Mouse (Mus musculus) kidney, embryonic 16.5 days (tissue): ENCODE measurements around the gene Kcnk6. TPM values are rescaled to one million over a fixed set of nuclear protein-coding genes. Genes with fewer than 3 reads are reported as not detected.
"Not testable (repeated sequence)": the region's sequence is repeated elsewhere in the genome, so short reads cannot be mapped to it uniquely, and the experiment has no call there.

Experiments
- ATAC-seq: fragments of 200-750 bp; cut with Nextera tagmentation; 2 replicates; pipeline ENCODE4 v1.8.0; 2017; ENCODE audit warnings: moderate TSS enrichment; ENCODE audit not compliant: low FRiP score, low TSS enrichment
- H3K27ac ChIP-seq: fragments of 300-500 bp; sonication (generic); 2 replicates; pipeline ENCODE4 v1.5.1; 2014; ENCODE audit warnings: low read length
- H3K27me3 ChIP-seq: fragments of 300-500 bp; sonication (generic); 2 replicates; pipeline ENCODE4 v1.6.1; 2014; ENCODE audit warnings: low read length, control low read depth, mixed read lengths; ENCODE audit not compliant: insufficient read depth
- H3K36me3 ChIP-seq: fragments of 300-500 bp; sonication (generic); 2 replicates; pipeline ENCODE4 v1.6.1; 2014; ENCODE audit warnings: low read length, control low read depth, mixed read lengths; ENCODE audit not compliant: insufficient read depth
- H3K4me1 ChIP-seq: fragments of 300-500 bp; sonication (generic); 2 replicates; pipeline ENCODE4 v1.6.1; 2014; ENCODE audit warnings: low read length, control low read depth, mixed read lengths; ENCODE audit not compliant: insufficient read depth
- H3K4me2 ChIP-seq: fragments of 300-500 bp; sonication (generic); replicated peaks from 2 replicates; pipeline ENCODE4 v1.6.1; 2014; ENCODE audit warnings: low read depth, low read length
- H3K4me3 ChIP-seq: fragments of 300-500 bp; sonication (generic); 2 replicates; pipeline ENCODE4 v1.5.1; 2014; ENCODE audit warnings: mild to moderate bottlenecking, low read length
- H3K9ac ChIP-seq: fragments of 300-500 bp; sonication (generic); replicated peaks from 2 replicates; pipeline ENCODE4 v1.6.1; 2014; ENCODE audit warnings: low read length
- H3K9me3 ChIP-seq: fragments of 300-500 bp; sonication (generic); 2 replicates; pipeline ENCODE4 v1.6.1; 2016; ENCODE audit warnings: low read length, control low read depth
- WGBS: fragments of 180-500 bp; shearing (Covaris S2); extraction: QIAGEN DNeasy Blood & Tissue Kit; methylation state at CpG from one replicate; pipeline ENCODE4 v1.1.7; 2014; 5-methylcytosine and 5-hydroxymethylcytosine counted together
- polyA plus RNA-seq: library from polyadenylated mRNA; unstranded; fragments of >200 nt; fragmentation: Nextera tagmentation; extraction: Ambion mirVana; gene quantifications from 2 replicates; pipeline ENCODE4 v1.2.1, GENCODE M21; 2015

The Kcnk6 gene
- polyA plus RNA-seq, 1 experiment from 2014 or later = 1.7 TPM

GRCm38 (mm10) chr7:29212775-29213560 lies 19.3 kb downstream of the Kcnk6 start:
- not testable (repeated sequence) for H3K27me3 ChIP-seq, H3K36me3 ChIP-seq, H3K9ac ChIP-seq, H3K27ac ChIP-seq
- H3K4me2 ChIP-seq = peak overlapping the region; percentile 36
- peaks cover 23% of the 10 kb centered on the region for H3K9me3 ChIP-seq
- ATAC-seq = peak; percentile 5; the same call in 1 of the 2 replicates
- peaks cover 14% of the 10 kb centered on the region; the same call in 1 of the 2 replicates for H3K4me1 ChIP-seq
- peak overlapping the region; percentile 11; the same call in 1 of the 2 replicates for H3K4me3 ChIP-seq
- 13% methylated on average over 40 of the region's 40 CpGs for WGBS

DNA sequence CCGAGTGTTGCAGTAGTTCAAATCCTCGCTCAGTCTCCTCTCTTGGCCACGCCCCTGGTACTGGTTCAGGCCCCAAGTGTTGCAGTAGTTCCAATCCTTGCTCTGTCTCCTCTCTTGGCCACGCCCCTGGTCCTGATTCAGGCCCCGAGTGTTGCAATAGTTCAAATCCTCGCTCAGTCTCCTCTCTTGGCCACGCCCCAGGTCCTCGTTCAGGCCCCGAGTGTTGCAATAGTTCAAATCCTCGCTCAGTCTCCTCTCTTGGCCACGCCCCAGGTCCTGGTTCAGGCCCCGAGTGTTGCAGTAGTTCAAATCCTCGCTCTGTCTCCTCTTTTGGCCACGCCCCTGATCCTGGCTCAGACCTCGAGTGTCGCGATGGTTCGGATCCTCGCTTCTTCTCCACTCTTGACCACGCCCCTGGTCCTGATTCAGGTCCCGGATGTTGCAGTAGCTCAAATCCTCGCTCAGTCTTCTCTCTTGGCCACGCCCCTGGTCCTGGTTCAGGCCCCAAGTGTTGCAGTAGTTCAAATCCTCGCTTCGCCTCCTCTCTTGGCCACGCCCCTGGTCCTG lies 20.0 kb downstream of the Kcnk6 start:
- ATAC-seq = no peak
- Histone ChIP-seq H3K9ac (peak overlapping the region; percentile 60; the same call in 1 of the 2 replicates), H3K4me1 (peaks cover 14% of the 10 kb centered on the region; the same call in 1 of the 2 replicates), H3K27me3 (no peaks in the 10 kb centered on the region), H3K4me3 (peak overlapping the region; percentile 51), H3K27ac (peak overlapping the region; percentile 90; the same call in 1 of the 2 replicates), H3K4me2 (peak overlapping the region; percentile 62), H3K9me3 (peaks cover 19% of the 10 kb centered on the region), H3K36me3 (no peaks in the 10 kb centered on the region)
- WGBS = 18% methylated on average over 26 of the region's 26 CpGs

- H3K27me3 ChIP-seq = no peaks in the 10 kb centered on the region
- peak; percentile 77 for ATAC-seq
- WGBS = 5% methylated on average over 34 of the region's 34 CpGs
- peak overlapping the region; percentile 51 for H3K4me3 ChIP-seq
- peaks cover 15% of the 10 kb centered on the region for H3K9me3 ChIP-seq
- H3K4me2 ChIP-seq = peak overlapping the region; percentile 62
- no peaks in the 10 kb centered on the region for H3K36me3 ChIP-seq
- peak overlapping the region; percentile 60 for H3K9ac ChIP-seq
- H3K4me1 ChIP-seq = peaks cover 14% of the 10 kb centered on the region; the same call in 1 of the 2 replicates
- H3K27ac ChIP-seq = peak overlapping the region; percentile 90
Observed at GRCm38 (mm10) chr7:29211415-29212198, 20.7 kb downstream of the Kcnk6 start.

DNA sequence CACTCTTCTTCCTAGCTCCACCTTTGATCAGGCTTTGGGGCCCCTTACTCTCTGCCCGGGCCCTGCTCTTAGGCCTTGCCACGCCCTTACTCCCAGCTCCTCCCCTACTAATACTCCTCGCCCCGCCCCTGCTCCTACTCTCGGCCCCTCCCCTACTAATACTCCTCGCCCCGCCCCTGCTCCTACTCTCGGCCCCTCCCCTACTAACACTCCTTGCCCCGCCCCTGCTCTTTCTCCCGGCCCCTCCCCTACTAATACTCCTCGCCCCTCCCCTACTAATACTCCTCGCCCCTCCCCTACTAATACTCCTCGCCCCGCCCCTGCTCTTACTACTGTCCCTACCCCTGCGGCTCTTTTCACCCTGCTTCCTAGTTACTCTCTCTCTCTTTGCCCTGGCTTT lies 21.3 kb downstream of the Kcnk6 start:
- Histone ChIP-seq H3K27ac (peak overlapping the region; percentile 90), H3K9ac (0 out of 2 replicates have a peak overlapping the region, but pooled peaks have one; percentile 60), H3K4me3 (peak overlapping the region; percentile 51), H3K4me2 (peak overlapping the region; percentile 62), H3K4me1 (peaks cover 14% of the 10 kb centered on the region; the same call in 1 of the 2 replicates)
- H3K27me3 ChIP-seq, H3K9me3 ChIP-seq, H3K36me3 ChIP-seq: not testable (repeated sequence)
- 23% methylated on average over 13 of the region's 15 CpGs for WGBS
- ATAC-seq = peak; percentile 32; the same call in 1 of the 2 replicates

GRCm38 (mm10) chr7:29202577-29202976 lies 29.7 kb downstream of the Kcnk6 start:
- Histone ChIP-seq H3K4me2 (no peak overlapping the region), H3K36me3 (no peaks in the 10 kb centered on the region), H3K27me3 (no peaks in the 10 kb centered on the region), H3K9ac (no peak overlapping the region), H3K27ac (no peak overlapping the region), H3K4me1 (no peaks in the 10 kb centered on the region), H3K9me3 (no peaks in the 10 kb centered on the region), H3K4me3 (no peak overlapping the region)
- 85% methylated on average over 6 of the region's 6 CpGs for WGBS
- no peak for ATAC-seq

DNA sequence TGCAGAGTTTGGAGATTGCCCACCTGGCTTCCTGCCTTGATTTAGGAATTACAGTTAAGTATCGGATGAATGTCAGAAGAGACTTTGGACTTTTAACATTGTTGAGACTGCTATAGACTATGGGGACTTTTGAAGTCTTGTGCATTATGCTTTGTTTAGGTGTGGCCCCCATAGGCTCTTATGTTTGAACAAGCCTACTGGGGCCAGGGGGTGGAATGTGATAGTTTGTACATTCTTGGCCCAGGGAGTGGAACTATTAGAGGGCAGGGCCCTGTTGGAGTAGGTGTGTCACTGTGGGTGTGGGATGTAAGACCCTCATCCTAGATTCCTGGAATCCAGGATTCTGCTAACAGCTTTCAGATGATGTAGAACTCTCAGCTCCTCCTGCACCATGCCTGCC lies 38.1 kb downstream of the Kcnk6 start:
- not testable (repeated sequence) for H3K4me1 ChIP-seq, H3K9ac ChIP-seq

DNA sequence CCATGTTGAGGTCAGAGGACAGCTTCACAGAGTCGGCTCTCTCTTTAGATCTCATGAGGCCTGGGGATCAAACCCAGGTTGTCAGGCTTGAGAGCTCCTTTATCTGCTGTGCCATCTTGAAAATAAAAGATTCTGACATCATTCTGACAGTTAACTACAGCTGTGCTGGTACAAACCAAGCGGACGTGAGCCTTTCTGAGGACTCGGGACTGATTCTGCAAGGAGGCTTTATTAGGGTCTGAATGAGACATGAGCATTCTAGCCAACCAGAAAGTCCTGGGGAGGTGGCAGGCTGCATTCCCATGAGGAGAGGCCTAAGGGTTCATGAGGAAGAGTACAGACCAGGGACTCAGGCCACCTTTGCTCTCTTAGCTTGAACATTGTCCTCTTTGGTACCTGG lies 51.0 kb downstream of the Kcnk6 start:
- H3K36me3 ChIP-seq, H3K9ac ChIP-seq, H3K4me2 ChIP-seq, H3K27ac ChIP-seq, H3K27me3 ChIP-seq, H3K9me3 ChIP-seq, H3K4me3 ChIP-seq, ATAC-seq: not testable (repeated sequence)
- H3K4me1 ChIP-seq = peaks cover 14% of the 10 kb centered on the region
- 79% methylated on average over 4 of the region's 4 CpGs for WGBS

More for the DNA sequence above, 38.1 kb downstream of the Kcnk6 start:
- not testable (repeated sequence) for H3K36me3 ChIP-seq, H3K9me3 ChIP-seq, H3K4me3 ChIP-seq, H3K4me2 ChIP-seq, H3K27ac ChIP-seq, H3K27me3 ChIP-seq, ATAC-seq
- 100% methylated on average over 1 of the region's 1 CpGs for WGBS

GRCm38 (mm10) chr7:29180854-29181236 lies 51.5 kb downstream of the Kcnk6 start:
- peak overlapping the region; percentile 96 for H3K4me3 ChIP-seq
- peak overlapping the region; percentile 29; the same call in 1 of the 2 replicates for H3K27ac ChIP-seq
- 41% methylated on average over 5 of the region's 5 CpGs for WGBS
- no peak overlapping the region for H3K9ac ChIP-seq
- peaks cover 11% of the 10 kb centered on the region for H3K36me3 ChIP-seq
- peak overlapping the region; percentile 47 for H3K4me2 ChIP-seq
- peaks cover 14% of the 10 kb centered on the region for H3K4me1 ChIP-seq
- no peaks in the 10 kb centered on the region for H3K27me3 ChIP-seq
- H3K9me3 ChIP-seq = no peaks in the 10 kb centered on the region
- no peak for ATAC-seq

GRCm38 (mm10) chr7:29180077-29180853 lies 52.0 kb downstream of the Kcnk6 start, which contains the start of gene Psmd8:
TSS of gene Psmd8 (minus strand) at chr7:29180701.
- Histone ChIP-seq H3K9ac (peak within 1 kb of the TSS; percentile 92), H3K4me3 (peak within 1 kb of the TSS; percentile 96), H3K27ac (peak within 1 kb of the TSS; percentile 65), H3K4me2 (peak within 1 kb of the TSS; percentile 93), H3K4me1 (peaks cover 14% of the 10 kb centered on the region), H3K36me3 (peaks cover 17% of the 10 kb centered on the region), H3K27me3 (no peaks in the 10 kb centered on the region), H3K9me3 (no peaks in the 10 kb centered on the region)
- peak; percentile 97 for ATAC-seq
- under 1% methylated on average over 62 of the region's 62 CpGs for WGBS
